Mouse (Mus musculus): ENCODE measurements around the gene Pdzrn3. TPM values are rescaled to one million over a fixed set of nuclear protein-coding genes. Genes with fewer than 3 reads are reported as not detected.

Pdzrn3 gene
- polyA plus RNA-seq, 2 experiments, result 16.5 to 37.9 TPM

GRCm38 (mm10) chr6:101334495-101334894 lies 43.2 kb downstream of the Pdzrn3 start:
- no peak overlapping the region for H3K9ac ChIP-seq (ENCODE audit: low read depth, low read length, severe bottlenecking)
- ATAC-seq (ENCODE audit: low FRiP score, low read depth) (no peak), DNase-seq (ENCODE audit: low spot score) (no peak)
- WGBS, result 86% methylated on average over 3 of the region's 3 CpGs
- H3K4me1 ChIP-seq (ENCODE audit: control insufficient read depth, insufficient read depth, low read length), result peaks cover 39% of the 10 kb centered on the region
- H3K27ac ChIP-seq (replicated peaks; ENCODE audit: low read depth, low read length), result no peak overlapping the region
- no peak for TF ChIP-seq POLR2A (IDR thresholded peaks at IDR 0.05; ENCODE audit: borderline replicate concordance, extremely low read depth, insufficient read depth, insufficient read length)
- H3K9me3 ChIP-seq (ENCODE audit: control insufficient read depth, low read length), result no peaks in the 10 kb centered on the region
- no peaks in the 10 kb centered on the region for H3K27me3 ChIP-seq (ENCODE audit: control insufficient read depth, insufficient read depth, low read length)
- no peak overlapping the region for H3K4me3 ChIP-seq (replicated peaks; ENCODE audit: low read length)
- H3K4me2 ChIP-seq (replicated peaks; ENCODE audit: low read depth, low read length, severe bottlenecking), result no peak overlapping the region
- H3K36me3 ChIP-seq (ENCODE audit: control insufficient read depth, insufficient read depth, low read length), result no peaks in the 10 kb centered on the region

- Histone ChIP-seq H3K4me1 (ENCODE audit: control insufficient read depth, insufficient read depth, low read length) (peaks cover 44% of the 10 kb centered on the region), H3K36me3 (ENCODE audit: control insufficient read depth, insufficient read depth, low read length) (no peaks in the 10 kb centered on the region), H3K27ac (replicated peaks; ENCODE audit: low read depth, low read length) (no peak overlapping the region), H3K9me3 (ENCODE audit: control insufficient read depth, low read length) (no peaks in the 10 kb centered on the region), H3K4me3 (replicated peaks; ENCODE audit: low read length) (no peak overlapping the region), H3K27me3 (ENCODE audit: control insufficient read depth, insufficient read depth, low read length) (no peaks in the 10 kb centered on the region), H3K9ac (ENCODE audit: low read depth, low read length, severe bottlenecking) (no peak overlapping the region), H3K4me2 (replicated peaks; ENCODE audit: low read depth, low read length, severe bottlenecking) (no peak overlapping the region)
- 43% methylated on average over 5 of the region's 5 CpGs for WGBS
- ATAC-seq (ENCODE audit: low FRiP score, low read depth) (no peak), DNase-seq (ENCODE audit: low spot score) (no peak)
- TF ChIP-seq POLR2A (IDR thresholded peaks at IDR 0.05; ENCODE audit: borderline replicate concordance, extremely low read depth, insufficient read depth, insufficient read length), result no peak
These were observed 47.3 kb downstream of the Pdzrn3 start for GRCm38 (mm10) chr6:101330392-101330791.

- WGBS, result 28% methylated on average over 6 of the region's 6 CpGs
- no peak overlapping the region for H3K4me3 ChIP-seq (replicated peaks; ENCODE audit: low read length)
- no peaks in the 10 kb centered on the region for H3K36me3 ChIP-seq (ENCODE audit: control insufficient read depth, insufficient read depth, low read length)
- H3K27ac ChIP-seq (replicated peaks; ENCODE audit: low read depth, low read length), result no peak overlapping the region
- H3K9me3 ChIP-seq (ENCODE audit: control insufficient read depth, low read length), result no peaks in the 10 kb centered on the region
- no peak overlapping the region for H3K4me2 ChIP-seq (replicated peaks; ENCODE audit: low read depth, low read length, severe bottlenecking)
- H3K27me3 ChIP-seq (ENCODE audit: control insufficient read depth, insufficient read depth, low read length), result no peaks in the 10 kb centered on the region
- H3K4me1 ChIP-seq (ENCODE audit: control insufficient read depth, insufficient read depth, low read length), result peaks cover 44% of the 10 kb centered on the region
- no peak overlapping the region for H3K9ac ChIP-seq (ENCODE audit: low read depth, low read length, severe bottlenecking)
- no peak for DNase-seq (ENCODE audit: low spot score)
- ATAC-seq (ENCODE audit: low FRiP score, low read depth), result no peak
- no peak for TF ChIP-seq POLR2A (IDR thresholded peaks at IDR 0.05; ENCODE audit: borderline replicate concordance, extremely low read depth, insufficient read depth, insufficient read length)
These were observed 48.2 kb downstream of the Pdzrn3 start for GRCm38 (mm10) chr6:101329499-101329898.

- DNase-seq (ENCODE audit: low spot score), result no peak
- WGBS, result 50% methylated on average over 5 of the region's 6 CpGs
- Histone ChIP-seq H3K9me3 (ENCODE audit: control insufficient read depth, low read length) (no peaks in the 10 kb centered on the region), H3K4me2 (replicated peaks; ENCODE audit: low read depth, low read length, severe bottlenecking) (no peak overlapping the region), H3K4me3 (replicated peaks; ENCODE audit: low read length) (no peak overlapping the region), H3K9ac (ENCODE audit: low read depth, low read length, severe bottlenecking) (no peak overlapping the region), H3K27ac (replicated peaks; ENCODE audit: low read depth, low read length) (no peak overlapping the region), H3K4me1 (ENCODE audit: control insufficient read depth, insufficient read depth, low read length) (peaks cover 36% of the 10 kb centered on the region), H3K27me3 (ENCODE audit: control insufficient read depth, insufficient read depth, low read length) (no peaks in the 10 kb centered on the region), H3K36me3 (ENCODE audit: control insufficient read depth, insufficient read depth, low read length) (no peaks in the 10 kb centered on the region)
- ATAC-seq (ENCODE audit: low FRiP score, low read depth), result no peak
- no peak for TF ChIP-seq POLR2A (IDR thresholded peaks at IDR 0.05; ENCODE audit: borderline replicate concordance, extremely low read depth, insufficient read depth, insufficient read length)
These were observed 49.2 kb downstream of the Pdzrn3 start for GRCm38 (mm10) chr6:101328514-101328913.

- H3K9ac ChIP-seq (ENCODE audit: low read depth, low read length, severe bottlenecking), result no peak overlapping the region
- H3K36me3 ChIP-seq (ENCODE audit: control insufficient read depth, insufficient read depth, low read length), result no peaks in the 10 kb centered on the region
- no peak overlapping the region for H3K4me2 ChIP-seq (replicated peaks; ENCODE audit: low read depth, low read length, severe bottlenecking)
- no peak overlapping the region for H3K27ac ChIP-seq (replicated peaks; ENCODE audit: low read depth, low read length)
- ATAC-seq (ENCODE audit: low FRiP score, low read depth) (no peak), DNase-seq (ENCODE audit: low spot score) (no peak)
- TF ChIP-seq POLR2A (IDR thresholded peaks at IDR 0.05; ENCODE audit: borderline replicate concordance, extremely low read depth, insufficient read depth, insufficient read length), result no peak
- WGBS, result 84% methylated on average over 5 of the region's 5 CpGs
- no peaks in the 10 kb centered on the region for H3K27me3 ChIP-seq (ENCODE audit: control insufficient read depth, insufficient read depth, low read length)
- H3K4me3 ChIP-seq (replicated peaks; ENCODE audit: low read length), result no peak overlapping the region
- H3K4me1 ChIP-seq (ENCODE audit: control insufficient read depth, insufficient read depth, low read length), result peaks cover 34% of the 10 kb centered on the region
- H3K9me3 ChIP-seq (ENCODE audit: control insufficient read depth, low read length), result no peaks in the 10 kb centered on the region
These were observed 50.0 kb downstream of the Pdzrn3 start for GRCm38 (mm10) chr6:101327741-101328140.

- no peak for TF ChIP-seq POLR2A (IDR thresholded peaks at IDR 0.05; ENCODE audit: borderline replicate concordance, extremely low read depth, insufficient read depth, insufficient read length)
- ATAC-seq (ENCODE audit: low FRiP score, low read depth) (no peak), DNase-seq (ENCODE audit: low spot score) (no peak)
- no peak overlapping the region for H3K9ac ChIP-seq (ENCODE audit: low read depth, low read length, severe bottlenecking)
- no peaks in the 10 kb centered on the region for H3K27me3 ChIP-seq (ENCODE audit: control insufficient read depth, insufficient read depth, low read length)
- no peaks in the 10 kb centered on the region for H3K9me3 ChIP-seq (ENCODE audit: control insufficient read depth, low read length)
- WGBS, result 94% methylated on average over 3 of the region's 3 CpGs
- peaks cover 29% of the 10 kb centered on the region for H3K4me1 ChIP-seq (ENCODE audit: control insufficient read depth, insufficient read depth, low read length)
- no peak overlapping the region for H3K27ac ChIP-seq (replicated peaks; ENCODE audit: low read depth, low read length)
- no peaks in the 10 kb centered on the region for H3K36me3 ChIP-seq (ENCODE audit: control insufficient read depth, insufficient read depth, low read length)
- H3K4me2 ChIP-seq (replicated peaks; ENCODE audit: low read depth, low read length, severe bottlenecking), result no peak overlapping the region
- no peak overlapping the region for H3K4me3 ChIP-seq (replicated peaks; ENCODE audit: low read length)
These were observed 50.5 kb downstream of the Pdzrn3 start for GRCm38 (mm10) chr6:101327196-101327595.
